Mouse (Mus musculus) cerebellum, adult 2 months (tissue): ENCODE data around the gene Efr3b.

Experiments used
- CTCF ChIP-seq: fragments of 200-500 bp; IDR thresholded peaks from 2 replicates; pipeline ENCODE4 v1.5.1; 2011; ENCODE audit warnings: low read depth, mild to moderate bottlenecking, control low read depth, low read length, moderate library complexity, borderline replicate concordance; ENCODE audit not compliant: insufficient read depth
- POLR2A ChIP-seq: fragments of 200-500 bp; IDR thresholded peaks from 2 replicates; pipeline ENCODE4 v1.6.1; 2011; ENCODE audit warnings: low read length, control low read depth, borderline replicate concordance; ENCODE audit not compliant: insufficient read depth

- TF ChIP-seq POLR2A (no peak), CTCF (no peak)
Measured at GRCm38 (mm10) chr12:3991047-3991446, 47.7 kb downstream of the Efr3b start.
